ENCODE assay signal across 14 mouse cellular contexts in genomic region chr17:28876331-28876730, GRCm38 (mm10). TPM values are rescaled to one million over a fixed set of nuclear protein-coding genes. Genes with fewer than 3 reads are reported as not detected.
DNase-seq lines count a peak whose midpoint lies in the region; ATAC-seq lines count a peak whose summit lies in the region.
"Had no signal": no experiment of that assay in that cellular context is flagged by ENCODE, and none has a peak within 500 bp of the region (broad histone marks: within the 10 kb centered on the region; RNA-seq: fewer than 3 reads in every experiment).

No protein-coding gene starts in this region.

- ATAC-seq in forebrain, embryonic 12.5 days (ENCODE audit: low FRiP score): no peak
- ATAC-seq in forebrain, embryonic 14.5 days: no peak
- no peak for ATAC-seq in intestine, embryonic 15.5 days
- ATAC-seq in intestine, embryonic 16.5 days: no peak
- ATAC-seq in neural tube, embryonic 12.5 days (ENCODE audit: low FRiP score, low read depth): no peak
- ATAC-seq in limb, embryonic 15.5 days (ENCODE audit: insufficient number of reproducible peaks, low FRiP score, low TSS enrichment, low read depth): no peak

- H3K9me3 ChIP-seq in forebrain, embryonic 12.5 days: no peaks in the 10 kb centered on the region
- H3K9me3 ChIP-seq in forebrain, embryonic 14.5 days (replicated peaks; ENCODE audit: control insufficient read depth, low read length): no peaks in the 10 kb centered on the region
- H3K9me3 ChIP-seq in intestine, embryonic 15.5 days: no peaks in the 10 kb centered on the region
- H3K9me3 ChIP-seq in intestine, embryonic 16.5 days (ENCODE audit: control insufficient read depth, low read length): no peaks in the 10 kb centered on the region
- H3K9me3 ChIP-seq in neural tube, embryonic 12.5 days: no peaks in the 10 kb centered on the region
- H3K9me3 ChIP-seq in limb, embryonic 15.5 days: no peaks in the 10 kb centered on the region
- H3K9me3 ChIP-seq: liver, embryonic 13.5 days; lung, embryonic 15.5 days had no signal

- DNase-seq in forebrain, embryonic 14.5 days (ENCODE audit: low spot score): no peak
- DNase-seq in neural tube, embryonic 10.5 days (ENCODE audit: extremely low spot score, low spot score): no peak
- no peak for DNase-seq in right cerebral cortex, adult 18-20 months
- DNase-seq: cerebellum, adult 11 months; liver, embryonic 13.5 days had no signal

- peaks cover 26% of the 10 kb centered on the region for H3K27me3 ChIP-seq in forebrain, embryonic 12.5 days
- no peaks in the 10 kb centered on the region for H3K27me3 ChIP-seq in forebrain, embryonic 14.5 days (replicated peaks; ENCODE audit: control insufficient read depth, insufficient read depth, low read length)
- H3K27me3 ChIP-seq in intestine, embryonic 15.5 days (replicated peaks): no peaks in the 10 kb centered on the region
- no peaks in the 10 kb centered on the region for H3K27me3 ChIP-seq in intestine, embryonic 16.5 days (replicated peaks; ENCODE audit: control insufficient read depth, insufficient read depth, low read length)
- H3K27me3 ChIP-seq in neural tube, embryonic 12.5 days (replicated peaks): peaks cover 9% of the 10 kb centered on the region
- H3K27me3 ChIP-seq in limb, embryonic 15.5 days: peaks cover 7% of the 10 kb centered on the region; the same call in 1 of the 2 replicates

- WGBS in forebrain, embryonic 12.5 days: 72% methylated on average over 5 of the region's 5 CpGs
- WGBS in forebrain, embryonic 14.5 days: 66% methylated on average over 5 of the region's 5 CpGs
- WGBS in intestine, embryonic 15.5 days: 76% methylated on average over 5 of the region's 5 CpGs
- WGBS in intestine, embryonic 16.5 days: 66% methylated on average over 5 of the region's 5 CpGs
- 69% methylated on average over 5 of the region's 5 CpGs for WGBS in neural tube, embryonic 12.5 days
- WGBS in limb, embryonic 15.5 days: 59% methylated on average over 5 of the region's 5 CpGs

- H3K4me2 ChIP-seq in forebrain, embryonic 12.5 days: peak overlapping the region; percentile 35; the same call in 1 of the 2 replicates
- no peak overlapping the region for H3K4me2 ChIP-seq in forebrain, embryonic 14.5 days (ENCODE audit: low read length)
- H3K4me2 ChIP-seq in intestine, embryonic 15.5 days (replicated peaks): 0 out of 2 replicates have a peak overlapping the region, but pooled peaks have one; percentile 17
- H3K4me2 ChIP-seq in intestine, embryonic 16.5 days (ENCODE audit: low read depth, low read length): no peak overlapping the region
- H3K4me2 ChIP-seq in neural tube, embryonic 12.5 days (replicated peaks): peak overlapping the region; percentile 33
- H3K4me2 ChIP-seq in limb, embryonic 15.5 days: 0 out of 2 replicates have a peak overlapping the region, but pooled peaks have one; percentile 8
- H3K4me2 ChIP-seq: liver, embryonic 13.5 days had no signal

- H3K4me1 ChIP-seq in forebrain, embryonic 12.5 days: peaks cover 8% of the 10 kb centered on the region
- 0 out of 2 replicates have a peak, but pooled peaks cover 7% of the 10 kb centered on the region for H3K4me1 ChIP-seq in forebrain, embryonic 14.5 days (ENCODE audit: control insufficient read depth, insufficient read depth, low read length)
- 0 out of 2 replicates have a peak, but pooled peaks cover 16% of the 10 kb centered on the region for H3K4me1 ChIP-seq in intestine, embryonic 15.5 days (replicated peaks)
- H3K4me1 ChIP-seq in intestine, embryonic 16.5 days (ENCODE audit: control insufficient read depth, insufficient read depth, low read length): peaks cover 15% of the 10 kb centered on the region
- no peaks in the 10 kb centered on the region for H3K4me1 ChIP-seq in neural tube, embryonic 12.5 days
- peaks cover 23% of the 10 kb centered on the region for H3K4me1 ChIP-seq in limb, embryonic 15.5 days

- H3K36me3 ChIP-seq in forebrain, embryonic 12.5 days (replicated peaks): no peaks in the 10 kb centered on the region
- H3K36me3 ChIP-seq in forebrain, embryonic 14.5 days (ENCODE audit: control insufficient read depth, insufficient read depth, low read length): no peaks in the 10 kb centered on the region
- no peaks in the 10 kb centered on the region for H3K36me3 ChIP-seq in intestine, embryonic 15.5 days
- no peaks in the 10 kb centered on the region for H3K36me3 ChIP-seq in intestine, embryonic 16.5 days (ENCODE audit: control insufficient read depth, insufficient read depth, low read length)
- no peaks in the 10 kb centered on the region for H3K36me3 ChIP-seq in neural tube, embryonic 12.5 days
- H3K36me3 ChIP-seq in limb, embryonic 15.5 days: no peaks in the 10 kb centered on the region
- H3K36me3 ChIP-seq: heart, embryonic 13.5 days; liver, embryonic 13.5 days; lung, embryonic 15.5 days had no signal

- no peak overlapping the region for H3K4me3 ChIP-seq in forebrain, embryonic 12.5 days (replicated peaks)
- no peak overlapping the region for H3K4me3 ChIP-seq in forebrain, embryonic 14.5 days (ENCODE audit: low read depth, low read length)
- no peak overlapping the region for H3K4me3 ChIP-seq in intestine, embryonic 15.5 days (replicated peaks)
- no peak overlapping the region for H3K4me3 ChIP-seq in intestine, embryonic 16.5 days (ENCODE audit: low read length)
- H3K4me3 ChIP-seq in neural tube, embryonic 12.5 days: no peak overlapping the region
- no peak overlapping the region for H3K4me3 ChIP-seq in limb, embryonic 15.5 days
- H3K4me3 ChIP-seq: liver, embryonic 13.5 days; lung, embryonic 15.5 days had no signal

- no peak overlapping the region for H3K27ac ChIP-seq in forebrain, embryonic 12.5 days
- no peak overlapping the region for H3K27ac ChIP-seq in forebrain, embryonic 14.5 days (ENCODE audit: low read depth, low read length)
- no peak overlapping the region for H3K27ac ChIP-seq in intestine, embryonic 15.5 days
- no peak overlapping the region for H3K27ac ChIP-seq in intestine, embryonic 16.5 days (ENCODE audit: low read length)
- no peak overlapping the region for H3K27ac ChIP-seq in neural tube, embryonic 12.5 days
- H3K27ac ChIP-seq in limb, embryonic 15.5 days: no peak overlapping the region
- H3K27ac ChIP-seq: liver, embryonic 13.5 days; lung, embryonic 15.5 days; macrophage had no signal

- peak overlapping the region; percentile 17; the same call in 1 of the 2 replicates for H3K9ac ChIP-seq in forebrain, embryonic 12.5 days
- no peak overlapping the region for H3K9ac ChIP-seq in forebrain, embryonic 14.5 days (ENCODE audit: low read length)
- H3K9ac ChIP-seq in intestine, embryonic 15.5 days: no peak overlapping the region
- H3K9ac ChIP-seq in intestine, embryonic 16.5 days (ENCODE audit: low read depth, low read length): no peak overlapping the region
- H3K9ac ChIP-seq in neural tube, embryonic 12.5 days: no peak overlapping the region
- no peak overlapping the region for H3K9ac ChIP-seq in limb, embryonic 15.5 days
- H3K9ac ChIP-seq: liver, embryonic 13.5 days; lung, embryonic 15.5 days had no signal

RNA-seq across cellular contexts. Expression of gene Pnpla1, which starts 18.1 kb away (rescaled TPM):
- not detected in 2 replicates for polyA plus RNA-seq in forebrain, embryonic 12.5 days (2016; fragmentation: Nextera tagmentation; extraction: Ambion mirVana)
- not detected in 2 replicates for polyA plus RNA-seq in forebrain, embryonic 14.5 days (2014; fragmentation: Nextera tagmentation; extraction: Ambion mirVana)
- 0.95 and 1.2 TPM in 2 replicates for polyA plus RNA-seq in intestine, embryonic 15.5 days (2015; fragmentation: Nextera tagmentation; extraction: Ambion mirVana)
- polyA plus RNA-seq in intestine, embryonic 16.5 days (2015; fragmentation: Nextera tagmentation; extraction: Ambion mirVana): 1.7 and 1.9 TPM in 2 replicates
- polyA plus RNA-seq in neural tube, embryonic 12.5 days (2016; fragmentation: Nextera tagmentation; extraction: Ambion mirVana): not detected in 2 replicates
- polyA plus RNA-seq in limb, embryonic 15.5 days (2015; fragmentation: Nextera tagmentation; extraction: Ambion mirVana): 13.8 and 14.1 TPM in 2 replicates
- polyA plus RNA-seq: brain, embryonic 14.5 days; heart, embryonic 13.5 days; liver, embryonic 13.5 days; lung, embryonic 15.5 days; macrophage had no signal

RNA-seq across cellular contexts. Expression of gene 4930539E08Rik, which starts 38.8 kb away (rescaled TPM):
- 0.23 TPM in 2 replicates for polyA plus RNA-seq in forebrain, embryonic 12.5 days (2016; fragmentation: Nextera tagmentation; extraction: Ambion mirVana)
- polyA plus RNA-seq in forebrain, embryonic 14.5 days (2014; fragmentation: Nextera tagmentation; extraction: Ambion mirVana): 0.50 and 0.62 TPM in 2 replicates
- 4.4 and 4.8 TPM in 2 replicates for polyA plus RNA-seq in intestine, embryonic 15.5 days (2015; fragmentation: Nextera tagmentation; extraction: Ambion mirVana)
- 3.9 and 4.2 TPM in 2 replicates for polyA plus RNA-seq in intestine, embryonic 16.5 days (2015; fragmentation: Nextera tagmentation; extraction: Ambion mirVana)
- 0.09 and 0.38 TPM in 2 replicates for polyA plus RNA-seq in neural tube, embryonic 12.5 days (2016; fragmentation: Nextera tagmentation; extraction: Ambion mirVana)
- 0.22 and 0.27 TPM in 2 replicates for polyA plus RNA-seq in limb, embryonic 15.5 days (2015; fragmentation: Nextera tagmentation; extraction: Ambion mirVana)

Comparison
In these comparisons a context has a peak if more than half of its experiments do, and no peak if none do; other contexts are left out.
1. H3K4me2 ChIP-seq: peak in forebrain, embryonic 12.5 days (single experiment), intestine, embryonic 15.5 days (single experiment), neural tube, embryonic 12.5 days (single experiment) and limb, embryonic 15.5 days (single experiment); none in forebrain, embryonic 14.5 days (single experiment) and intestine, embryonic 16.5 days (single experiment).